Mouse (Mus musculus): Measurements from ENCODE around the gene Slc6a17. TPM values are rescaled to one million over a fixed set of nuclear protein-coding genes. Genes with fewer than 3 reads are reported as not detected.

Slc6a17 gene
- polyA plus RNA-seq, 1 experiment from 2014 or later, result 16.9 TPM

DNA sequence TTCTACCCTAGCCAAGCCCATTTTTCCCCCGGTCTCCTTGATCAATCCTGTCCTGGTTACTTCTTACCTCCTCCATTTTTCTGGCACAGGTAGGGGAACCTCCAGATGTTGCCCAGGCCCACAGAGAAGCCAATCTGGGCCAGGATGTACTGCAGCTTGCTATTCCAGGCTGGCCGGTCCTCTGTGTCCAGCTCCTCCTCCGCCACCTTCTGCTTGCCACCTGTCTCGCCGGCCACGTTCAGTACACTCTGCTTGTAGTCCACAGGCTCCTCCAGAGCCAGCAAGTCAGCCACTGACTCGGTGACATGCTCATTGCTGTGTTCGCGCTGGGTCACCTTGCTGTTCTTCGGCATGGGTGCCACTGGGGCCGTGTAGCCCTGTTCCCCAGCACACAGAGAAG lies 17.5 kb downstream of the Slc6a17 start:
- WGBS, result 95% methylated on average over 11 of the region's 11 CpGs
- Histone ChIP-seq H3K4me1 (peaks cover 38% of the 10 kb centered on the region), H3K4me3 (replicated peaks) (no peak overlapping the region), H3K36me3 (no peaks in the 10 kb centered on the region), H3K9ac (replicated peaks) (no peak overlapping the region), H3K27me3 (replicated peaks) (peaks cover 10% of the 10 kb centered on the region; the same call in 1 of the 2 replicates), H3K27ac (replicated peaks) (no peak overlapping the region), H3K4me2 (no peak overlapping the region), H3K9me3 (replicated peaks) (no peaks in the 10 kb centered on the region)
- ATAC-seq (ENCODE audit: low FRiP score), result no peak

- Histone ChIP-seq H3K4me1 (peaks cover 38% of the 10 kb centered on the region), H3K27ac (replicated peaks) (0 out of 2 replicates have a peak overlapping the region, but pooled peaks have one; percentile 28), H3K4me2 (no peak overlapping the region), H3K27me3 (replicated peaks) (peaks cover 17% of the 10 kb centered on the region; the same call in 1 of the 2 replicates), H3K9ac (replicated peaks) (no peak overlapping the region), H3K36me3 (0 out of 2 replicates have a peak, but pooled peaks cover 9% of the 10 kb centered on the region), H3K4me3 (replicated peaks) (no peak overlapping the region), H3K9me3 (replicated peaks) (no peaks in the 10 kb centered on the region)
- ATAC-seq (ENCODE audit: low FRiP score), result peak; percentile 77
- 45% methylated on average over 13 of the region's 13 CpGs for WGBS
These were observed 21.6 kb downstream of the Slc6a17 start for GRCm38 (mm10) chr3:107496086-107496850.

DNA sequence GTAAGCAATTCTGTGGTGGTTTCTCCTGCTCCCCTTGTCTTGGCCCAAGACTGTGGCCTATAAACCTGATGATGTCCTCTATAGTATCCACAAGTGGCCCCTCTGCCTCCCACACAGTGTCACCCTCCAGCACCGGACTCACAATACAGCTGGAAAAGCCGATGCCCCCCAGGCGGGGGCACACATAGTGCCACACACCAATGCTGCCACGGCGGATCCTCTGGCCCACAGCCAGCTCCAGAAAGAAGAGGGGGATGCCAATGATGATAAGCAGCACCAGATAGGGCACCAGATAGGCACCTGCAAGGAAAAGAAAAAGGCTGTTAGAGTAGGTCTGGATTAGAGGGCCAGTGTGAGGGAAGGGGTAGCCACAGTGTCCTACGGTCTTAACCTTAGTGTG lies 22.3 kb downstream of the Slc6a17 start:
- Histone ChIP-seq H3K27ac (replicated peaks) (no peak overlapping the region), H3K36me3 (0 out of 2 replicates have a peak, but pooled peaks cover 9% of the 10 kb centered on the region), H3K9ac (replicated peaks) (no peak overlapping the region), H3K4me2 (no peak overlapping the region), H3K27me3 (replicated peaks) (peaks cover 17% of the 10 kb centered on the region; the same call in 1 of the 2 replicates), H3K4me1 (peaks cover 34% of the 10 kb centered on the region), H3K4me3 (replicated peaks) (no peak overlapping the region), H3K9me3 (replicated peaks) (no peaks in the 10 kb centered on the region)
- WGBS, result 82% methylated on average over 6 of the region's 6 CpGs
- ATAC-seq (ENCODE audit: low FRiP score), result no peak

- peak; percentile 76 for ATAC-seq (ENCODE audit: low FRiP score)
- peaks cover 9% of the 10 kb centered on the region; the same call in 1 of the 2 replicates for H3K36me3 ChIP-seq
- no peak overlapping the region for H3K4me3 ChIP-seq (replicated peaks)
- H3K9me3 ChIP-seq (replicated peaks), result no peaks in the 10 kb centered on the region
- H3K4me2 ChIP-seq, result no peak overlapping the region
- peaks cover 30% of the 10 kb centered on the region for H3K4me1 ChIP-seq
- WGBS, result 20% methylated on average over 6 of the region's 6 CpGs
- H3K9ac ChIP-seq (replicated peaks), result no peak overlapping the region
- H3K27me3 ChIP-seq (replicated peaks), result peaks cover 13% of the 10 kb centered on the region; the same call in 1 of the 2 replicates
- H3K27ac ChIP-seq (replicated peaks), result peak overlapping the region; percentile 72
These were observed 26.4 kb downstream of the Slc6a17 start for GRCm38 (mm10) chr3:107491459-107491858.

DNA sequence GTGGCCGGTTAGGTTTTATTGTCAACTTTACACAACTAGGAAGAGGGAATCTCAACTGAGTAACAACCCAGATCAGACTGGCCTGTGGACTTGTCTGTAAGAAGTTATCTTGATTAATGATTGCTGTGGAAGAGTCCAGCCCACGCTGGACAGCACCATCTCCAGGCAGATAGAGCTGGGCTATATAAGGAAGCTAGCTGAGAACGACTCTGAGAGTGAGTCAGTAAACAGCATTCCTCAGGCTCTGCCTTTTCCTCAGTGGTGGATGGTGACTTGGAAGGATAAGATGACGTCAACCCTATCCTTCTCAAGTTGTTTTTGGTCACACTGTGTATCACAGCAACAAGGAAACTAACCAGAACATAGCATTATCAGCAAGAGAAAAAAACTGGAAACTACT lies 29.2 kb downstream of the Slc6a17 start:
- WGBS, result 66% methylated on average over 4 of the region's 4 CpGs
- Histone ChIP-seq H3K36me3 (peaks cover under 1% of the 10 kb centered on the region; the same call in 1 of the 2 replicates), H3K27ac (replicated peaks) (no peak overlapping the region), H3K9me3 (replicated peaks) (no peaks in the 10 kb centered on the region), H3K4me1 (peaks cover 23% of the 10 kb centered on the region), H3K27me3 (replicated peaks) (peaks cover 6% of the 10 kb centered on the region; the same call in 1 of the 2 replicates), H3K9ac (replicated peaks) (no peak overlapping the region), H3K4me2 (no peak overlapping the region), H3K4me3 (replicated peaks) (no peak overlapping the region)
- ATAC-seq (ENCODE audit: low FRiP score), result no peak

DNA sequence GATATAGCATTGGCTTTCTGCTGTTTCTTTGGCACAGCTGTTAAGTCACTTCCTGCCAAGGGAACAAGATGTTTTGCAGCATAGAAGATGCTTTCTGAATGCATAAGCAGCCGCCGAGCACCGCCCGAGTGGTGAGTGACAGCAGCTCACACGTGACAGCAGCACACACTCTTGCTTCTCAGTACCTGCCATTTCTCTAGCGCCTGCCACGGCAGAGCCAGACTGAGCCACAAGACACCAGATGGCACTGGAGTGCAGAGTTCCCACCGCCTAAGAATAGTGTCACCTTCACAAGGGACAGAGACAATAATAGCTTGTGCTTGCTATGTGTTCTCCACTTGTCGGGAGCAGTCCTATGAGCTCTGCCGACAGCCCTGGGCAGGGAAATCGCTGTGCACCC lies 34.5 kb downstream of the Slc6a17 start:
- Histone ChIP-seq H3K36me3 (no peaks in the 10 kb centered on the region), H3K27ac (replicated peaks) (0 out of 2 replicates have a peak overlapping the region, but pooled peaks have one; percentile 19), H3K4me3 (replicated peaks) (no peak overlapping the region), H3K9me3 (replicated peaks) (no peaks in the 10 kb centered on the region), H3K4me1 (peaks cover 12% of the 10 kb centered on the region; the same call in 1 of the 2 replicates), H3K4me2 (no peak overlapping the region), H3K27me3 (replicated peaks) (no peaks in the 10 kb centered on the region), H3K9ac (replicated peaks) (no peak overlapping the region)
- 30% methylated on average over 11 of the region's 11 CpGs for WGBS
- peak; percentile 92 for ATAC-seq (ENCODE audit: low FRiP score)

GRCm38 (mm10) chr3:107480660-107481059 lies 37.2 kb downstream of the Slc6a17 start:
- Histone ChIP-seq H3K4me2 (no peak overlapping the region), H3K9me3 (replicated peaks) (no peaks in the 10 kb centered on the region), H3K27ac (replicated peaks) (no peak overlapping the region), H3K4me3 (replicated peaks) (no peak overlapping the region), H3K27me3 (replicated peaks) (no peaks in the 10 kb centered on the region), H3K9ac (replicated peaks) (no peak overlapping the region), H3K36me3 (no peaks in the 10 kb centered on the region), H3K4me1 (peaks cover 9% of the 10 kb centered on the region; the same call in 1 of the 2 replicates)
- ATAC-seq (ENCODE audit: low FRiP score), result no peak
- 42% methylated on average over 3 of the region's 3 CpGs for WGBS

DNA sequence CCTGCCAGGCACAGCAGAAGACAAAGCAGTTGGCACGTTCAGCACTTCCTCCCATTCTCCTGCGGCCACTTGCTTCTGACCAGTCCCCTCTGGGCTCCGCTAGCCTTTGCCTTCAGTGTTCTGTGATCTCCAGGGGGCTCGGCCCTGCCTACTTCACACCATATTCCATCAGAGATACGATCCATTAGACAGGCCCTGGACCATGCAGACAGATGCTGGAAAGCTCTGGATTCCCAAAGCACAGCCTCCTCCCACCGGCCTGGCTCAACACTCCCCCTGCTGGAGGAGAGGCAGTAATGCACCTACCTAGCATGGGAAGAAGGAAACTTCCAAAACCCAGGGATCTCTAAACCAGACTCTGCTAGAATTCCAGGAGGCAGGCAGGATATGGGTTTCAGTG lies 45.6 kb downstream of the Slc6a17 start:
- Histone ChIP-seq H3K9me3 (replicated peaks) (no peaks in the 10 kb centered on the region), H3K4me1 (peaks cover 7% of the 10 kb centered on the region), H3K36me3 (no peaks in the 10 kb centered on the region), H3K4me2 (peak overlapping the region; percentile 35), H3K9ac (replicated peaks) (no peak overlapping the region), H3K27ac (replicated peaks) (peak overlapping the region; percentile 70), H3K27me3 (replicated peaks) (no peaks in the 10 kb centered on the region; the same call in 1 of the 2 replicates), H3K4me3 (replicated peaks) (no peak overlapping the region)
- WGBS, result 21% methylated on average over 6 of the region's 6 CpGs
- ATAC-seq (ENCODE audit: low FRiP score), result peak; percentile 86

- no peaks in the 10 kb centered on the region for H3K9me3 ChIP-seq (replicated peaks)
- H3K27ac ChIP-seq (replicated peaks), result no peak overlapping the region
- peaks cover 7% of the 10 kb centered on the region for H3K27me3 ChIP-seq (replicated peaks)
- H3K4me1 ChIP-seq, result peaks cover 7% of the 10 kb centered on the region
- 78% methylated on average over 4 of the region's 4 CpGs for WGBS
- no peak for ATAC-seq (ENCODE audit: low FRiP score)
- no peak overlapping the region for H3K4me2 ChIP-seq
- H3K36me3 ChIP-seq, result no peaks in the 10 kb centered on the region
- no peak overlapping the region for H3K9ac ChIP-seq (replicated peaks)
- no peak overlapping the region for H3K4me3 ChIP-seq (replicated peaks)
These were observed 48.8 kb downstream of the Slc6a17 start for GRCm38 (mm10) chr3:107469059-107469458.

DNA sequence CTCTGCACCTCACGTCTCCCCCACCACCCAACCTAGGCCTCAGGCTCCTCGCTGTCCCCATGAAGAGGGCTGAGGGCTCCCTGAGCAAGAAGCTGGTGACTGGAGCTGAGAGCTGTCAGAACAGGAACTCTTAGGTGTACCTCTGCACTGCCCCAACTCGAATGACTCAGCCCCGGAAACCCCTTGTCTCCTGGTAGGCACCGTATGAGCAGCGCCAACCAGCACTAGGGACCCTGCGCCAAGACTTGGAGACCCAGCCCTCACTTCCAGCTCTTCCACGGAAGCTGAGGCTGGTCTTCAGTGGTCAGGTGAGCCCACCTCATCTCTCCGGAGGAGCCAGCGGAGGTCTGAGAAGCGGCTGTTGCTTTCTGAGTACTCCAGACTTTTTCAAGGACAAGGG lies 49.7 kb downstream of the Slc6a17 start:
- H3K27me3 ChIP-seq (replicated peaks), result peaks cover 15% of the 10 kb centered on the region

DNA sequence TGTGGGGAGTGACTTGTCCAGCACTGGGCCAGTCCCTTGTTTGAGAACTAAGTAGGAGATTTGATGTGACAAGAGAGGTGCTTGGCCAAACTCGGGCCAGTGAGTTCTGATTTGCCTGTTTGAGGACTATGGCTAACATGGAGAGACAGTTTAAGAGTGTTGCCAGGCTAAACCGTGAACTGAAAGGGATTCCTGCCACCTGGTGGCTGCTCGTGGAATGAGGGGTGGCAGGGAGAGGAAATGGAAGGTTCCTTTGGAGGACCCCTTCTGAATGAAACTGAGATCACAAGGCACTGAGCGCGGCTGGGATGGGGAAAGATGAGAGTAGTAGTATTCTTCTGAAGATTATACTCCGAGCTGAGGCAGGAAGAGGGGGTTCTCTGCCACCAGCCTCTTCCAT lies 51.2 kb downstream of the Slc6a17 start:
- Histone ChIP-seq H3K4me2 (no peak overlapping the region), H3K27ac (replicated peaks) (no peak overlapping the region), H3K4me1 (no peaks in the 10 kb centered on the region), H3K9me3 (replicated peaks) (no peaks in the 10 kb centered on the region), H3K9ac (replicated peaks) (no peak overlapping the region), H3K27me3 (replicated peaks) (peaks cover 22% of the 10 kb centered on the region), H3K36me3 (no peaks in the 10 kb centered on the region), H3K4me3 (replicated peaks) (no peak overlapping the region)
- 6% methylated on average over 6 of the region's 6 CpGs for WGBS
- peak; percentile 64; the same call in 1 of the 2 replicates for ATAC-seq (ENCODE audit: low FRiP score)

More for the DNA sequence above, 49.7 kb downstream of the Slc6a17 start:
- H3K36me3 ChIP-seq, result no peaks in the 10 kb centered on the region
- peaks cover 7% of the 10 kb centered on the region for H3K4me1 ChIP-seq
- no peak overlapping the region for H3K9ac ChIP-seq (replicated peaks)
- no peak overlapping the region for H3K27ac ChIP-seq (replicated peaks)
- no peak for ATAC-seq (ENCODE audit: low FRiP score)
- 88% methylated on average over 11 of the region's 11 CpGs for WGBS
- H3K4me2 ChIP-seq, result no peak overlapping the region
- no peaks in the 10 kb centered on the region for H3K9me3 ChIP-seq (replicated peaks)
- H3K4me3 ChIP-seq (replicated peaks), result no peak overlapping the region

DNA sequence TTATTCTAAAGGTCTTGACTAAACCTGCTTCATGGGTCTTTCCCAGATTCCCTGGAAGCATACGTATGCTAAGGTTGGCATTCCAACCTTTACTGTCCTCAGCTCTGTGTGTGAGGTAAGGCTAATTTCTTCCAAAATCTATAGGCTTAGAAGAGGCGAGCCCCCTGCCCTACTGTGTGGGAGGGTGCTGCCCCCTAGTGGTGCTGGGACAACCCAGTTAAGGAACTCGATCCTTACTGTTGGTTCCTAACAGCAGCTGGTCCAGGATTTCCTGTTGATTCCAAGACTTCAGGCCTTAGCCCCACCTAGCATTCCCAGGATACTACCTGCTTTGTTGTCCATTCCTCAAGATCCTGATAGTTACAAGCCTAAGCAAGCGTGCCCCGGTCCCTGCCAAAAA lies 55.7 kb downstream of the Slc6a17 start:
- no peak overlapping the region for H3K27ac ChIP-seq (replicated peaks)
- no peak overlapping the region for H3K9ac ChIP-seq (replicated peaks)
- no peaks in the 10 kb centered on the region for H3K9me3 ChIP-seq (replicated peaks)
- 15% methylated on average over 5 of the region's 5 CpGs for WGBS
- peaks cover 33% of the 10 kb centered on the region for H3K4me1 ChIP-seq
- no peak overlapping the region for H3K4me2 ChIP-seq
- no peaks in the 10 kb centered on the region for H3K36me3 ChIP-seq
- no peak overlapping the region for H3K4me3 ChIP-seq (replicated peaks)
- H3K27me3 ChIP-seq (replicated peaks), result peaks cover 60% of the 10 kb centered on the region
- ATAC-seq (ENCODE audit: low FRiP score), result no peak
